Mouse (Mus musculus) kidney, embryonic 15.5 days (tissue): ENCODE results near the gene Myo16. TPM values are rescaled to one million over a fixed set of nuclear protein-coding genes. Genes with fewer than 3 reads are reported as not detected.

Experiments
- ATAC-seq: fragments of 200-750 bp; cut with Nextera tagmentation; replicated peaks from 2 replicates; pipeline ENCODE4 v1.8.0; 2017; ENCODE audit warnings: moderate TSS enrichment; ENCODE audit not compliant: low FRiP score
- H3K27ac ChIP-seq: fragments of 300-500 bp; sonication (generic); 2 replicates; pipeline ENCODE4 v1.5.1; 2015; ENCODE audit warnings: mild to moderate bottlenecking, inconsistent platforms
- H3K27me3 ChIP-seq: fragments of 300-500 bp; sonication (generic); 2 replicates; pipeline ENCODE4 v1.6.1; 2015; ENCODE audit warnings: inconsistent platforms
- H3K36me3 ChIP-seq: fragments of 300-500 bp; sonication (generic); 2 replicates; pipeline ENCODE4 v1.6.1; 2015; ENCODE audit warnings: inconsistent platforms
- H3K4me1 ChIP-seq: fragments of 300-500 bp; sonication (generic); 2 replicates; pipeline ENCODE4 v1.6.1; 2015; ENCODE audit warnings: inconsistent platforms
- H3K4me2 ChIP-seq: fragments of 300-500 bp; sonication (generic); 2 replicates; pipeline ENCODE4 v1.6.1; 2015; ENCODE audit warnings: moderate library complexity, mild to moderate bottlenecking, inconsistent platforms
- H3K4me3 ChIP-seq: fragments of 300-500 bp; sonication (generic); replicated peaks from 2 replicates; pipeline ENCODE4 v1.5.1; 2015; ENCODE audit warnings: mild to moderate bottlenecking, inconsistent platforms
- H3K9ac ChIP-seq: fragments of 300-500 bp; sonication (generic); 2 replicates; pipeline ENCODE4 v1.6.1; 2015; ENCODE audit warnings: mild to moderate bottlenecking, inconsistent platforms
- H3K9me3 ChIP-seq: fragments of 300-500 bp; sonication (generic); replicated peaks from 2 replicates; pipeline ENCODE4 v1.6.1; 2016; ENCODE audit warnings: inconsistent platforms
- WGBS: fragments of 180-500 bp; shearing (Covaris S2); methylation state at CpG from one replicate; pipeline ENCODE4 v1.1.7; 2015; ENCODE audit warnings: mixed read lengths; 5-methylcytosine and 5-hydroxymethylcytosine counted together
- polyA plus RNA-seq: library from polyadenylated mRNA; unstranded; fragments of >200 nt; fragmentation: Nextera tagmentation; extraction: Ambion mirVana; gene quantifications from 2 replicates; pipeline ENCODE4 v1.2.1, GENCODE M21; 2015

The Myo16 gene
- polyA plus RNA-seq, 1 experiment from 2014 or later, result 0.34 TPM

DNA sequence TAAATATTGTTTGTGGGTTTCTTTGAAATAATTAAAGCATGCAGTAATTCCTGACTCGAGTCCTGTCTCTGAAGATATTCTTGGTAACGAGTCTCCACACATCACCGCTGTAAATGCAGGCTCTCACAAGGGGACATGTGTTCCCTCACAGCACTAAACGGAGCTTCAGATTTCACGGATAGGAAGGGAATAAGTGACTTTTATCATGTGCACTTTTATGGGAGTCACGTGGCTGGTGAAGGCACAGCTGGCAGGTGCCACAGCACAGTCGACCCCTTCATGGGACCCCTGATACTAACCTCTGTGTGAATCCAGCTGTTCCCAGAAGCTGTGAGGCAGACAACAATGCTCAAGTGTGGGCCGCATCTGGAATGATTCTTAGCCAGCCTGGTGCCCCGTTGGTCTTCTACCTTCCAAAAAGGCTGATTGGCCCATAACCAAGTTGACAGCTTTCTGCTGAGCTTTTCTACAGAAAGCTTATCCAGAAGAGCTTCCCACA is 304.5 kb downstream of the Myo16 start:
- peaks cover 10% of the 10 kb centered on the region for H3K4me1 ChIP-seq
- 53% methylated on average over 9 of the region's 9 CpGs for WGBS
- H3K36me3 ChIP-seq, result no peaks in the 10 kb centered on the region
- H3K4me2 ChIP-seq, result no peak overlapping the region
- no peaks in the 10 kb centered on the region for H3K9me3 ChIP-seq
- no peaks in the 10 kb centered on the region for H3K27me3 ChIP-seq
- H3K4me3 ChIP-seq, result no peak overlapping the region
- H3K27ac ChIP-seq, result no peak overlapping the region
- no peak for ATAC-seq
- H3K9ac ChIP-seq, result no peak overlapping the region

DNA sequence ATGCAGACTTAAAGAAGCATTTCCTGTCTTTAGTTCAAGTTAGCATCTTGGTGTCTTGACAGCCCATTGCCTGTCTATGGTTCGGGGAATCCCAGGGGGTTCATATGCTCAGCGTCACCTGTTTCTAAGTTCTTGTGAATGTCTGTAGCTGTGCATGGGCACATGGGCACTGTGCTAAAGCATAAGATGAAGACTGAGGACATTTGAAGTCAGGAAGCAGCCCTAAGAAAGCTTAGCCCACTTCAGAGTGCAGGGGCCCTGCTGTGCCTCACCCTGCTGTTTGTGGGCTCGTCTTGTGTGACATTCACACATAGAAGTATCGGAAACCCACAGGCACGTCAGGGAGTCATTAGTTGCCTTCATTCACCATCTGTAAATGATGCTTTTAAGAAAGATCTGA is 308.6 kb downstream of the Myo16 start:
- Histone ChIP-seq H3K9ac (no peak overlapping the region), H3K4me1 (0 out of 2 replicates have a peak, but pooled peaks cover 3% of the 10 kb centered on the region), H3K27me3 (no peaks in the 10 kb centered on the region), H3K4me2 (no peak overlapping the region), H3K4me3 (no peak overlapping the region), H3K27ac (no peak overlapping the region), H3K36me3 (no peaks in the 10 kb centered on the region), H3K9me3 (no peaks in the 10 kb centered on the region)
- 83% methylated on average over 5 of the region's 5 CpGs for WGBS
- ATAC-seq, result no peak

DNA sequence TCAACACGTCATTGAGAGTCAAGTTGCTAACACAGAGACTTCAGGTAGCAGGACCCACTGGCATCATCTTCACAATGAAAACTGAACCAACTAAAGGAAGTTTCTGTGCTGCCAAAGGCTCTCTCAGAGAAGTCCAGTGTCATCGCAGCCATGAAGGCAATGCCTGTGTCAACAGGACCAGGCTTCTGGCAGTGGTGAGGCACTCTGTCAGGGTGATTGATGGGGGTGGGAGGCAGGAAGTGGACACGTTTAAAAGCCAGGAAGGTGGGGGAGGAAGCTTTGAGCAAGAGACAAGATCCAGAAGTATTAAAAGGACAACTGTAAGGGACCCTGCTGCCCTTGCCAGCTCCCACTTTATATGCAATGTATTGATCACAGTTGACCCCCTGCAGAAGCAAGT is 314.8 kb downstream of the Myo16 start:
- peaks cover 17% of the 10 kb centered on the region for H3K4me1 ChIP-seq
- no peak overlapping the region for H3K27ac ChIP-seq
- H3K27me3 ChIP-seq, result peaks cover 9% of the 10 kb centered on the region; the same call in 1 of the 2 replicates
- no peak overlapping the region for H3K4me3 ChIP-seq
- H3K36me3 ChIP-seq, result no peaks in the 10 kb centered on the region
- 24% methylated on average over 3 of the region's 3 CpGs for whole genome bisulfite sequencing
- H3K4me2 ChIP-seq, result no peak overlapping the region
- no peaks in the 10 kb centered on the region for H3K9me3 ChIP-seq
- no peak overlapping the region for H3K9ac ChIP-seq
- no peak for ATAC-seq

DNA sequence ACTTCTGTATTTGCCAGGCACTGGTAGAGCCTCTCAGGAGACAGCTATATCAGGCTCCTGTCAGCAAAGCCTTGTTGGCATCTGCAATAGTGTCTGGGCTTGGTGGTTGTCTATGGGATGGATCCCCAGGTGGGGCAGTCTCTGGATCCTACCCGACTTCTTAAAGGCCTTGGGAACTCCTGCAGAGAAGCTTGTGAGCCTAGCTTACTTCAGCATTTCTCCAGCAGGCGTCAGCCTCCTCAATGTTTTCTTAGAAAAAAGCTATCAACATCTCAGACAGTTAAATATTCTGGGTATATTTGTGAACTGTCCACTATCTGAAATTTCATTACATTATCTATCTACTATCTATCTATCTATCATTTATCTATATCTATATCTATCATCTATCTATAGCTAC is 315.9 kb downstream of the Myo16 start:
- Histone ChIP-seq H3K9me3 (no peaks in the 10 kb centered on the region), H3K4me1 (peaks cover 17% of the 10 kb centered on the region), H3K4me2 (no peak overlapping the region), H3K27me3 (peaks cover 12% of the 10 kb centered on the region; the same call in 1 of the 2 replicates), H3K36me3 (no peaks in the 10 kb centered on the region), H3K9ac (no peak overlapping the region), H3K4me3 (no peak overlapping the region), H3K27ac (no peak overlapping the region)
- 39% methylated on average over 2 of the region's 2 CpGs for WGBS
- no peak for ATAC-seq

DNA sequence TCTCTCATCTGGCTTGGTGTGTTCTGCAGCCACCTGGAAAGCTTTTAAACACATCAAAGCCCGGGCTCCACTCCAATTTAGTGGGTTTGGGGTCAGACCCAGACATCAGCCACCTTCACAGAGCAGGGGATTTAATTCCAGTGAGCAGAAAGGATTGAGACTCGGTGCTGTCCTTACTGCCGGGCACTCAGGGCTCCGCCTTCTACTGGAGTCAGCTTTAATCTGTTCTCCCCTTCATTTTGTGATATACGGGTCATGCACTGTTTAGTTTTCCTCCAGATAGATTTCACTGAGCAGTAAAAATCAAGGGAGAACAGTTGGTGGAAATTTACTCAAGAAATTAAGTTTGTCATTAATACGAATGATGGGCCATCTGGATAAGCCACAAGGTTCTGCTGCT is 316.6 kb downstream of the Myo16 start:
- no peak overlapping the region for H3K4me3 ChIP-seq
- WGBS, result 17% methylated on average over 6 of the region's 6 CpGs
- peaks cover 12% of the 10 kb centered on the region; the same call in 1 of the 2 replicates for H3K27me3 ChIP-seq
- H3K36me3 ChIP-seq, result no peaks in the 10 kb centered on the region
- H3K4me2 ChIP-seq, result no peak overlapping the region
- 0 out of 2 replicates have a peak, but pooled peaks have one; percentile 60 for ATAC-seq
- no peak overlapping the region for H3K27ac ChIP-seq
- H3K4me1 ChIP-seq, result peaks cover 17% of the 10 kb centered on the region
- no peak overlapping the region for H3K9ac ChIP-seq
- H3K9me3 ChIP-seq, result no peaks in the 10 kb centered on the region

DNA sequence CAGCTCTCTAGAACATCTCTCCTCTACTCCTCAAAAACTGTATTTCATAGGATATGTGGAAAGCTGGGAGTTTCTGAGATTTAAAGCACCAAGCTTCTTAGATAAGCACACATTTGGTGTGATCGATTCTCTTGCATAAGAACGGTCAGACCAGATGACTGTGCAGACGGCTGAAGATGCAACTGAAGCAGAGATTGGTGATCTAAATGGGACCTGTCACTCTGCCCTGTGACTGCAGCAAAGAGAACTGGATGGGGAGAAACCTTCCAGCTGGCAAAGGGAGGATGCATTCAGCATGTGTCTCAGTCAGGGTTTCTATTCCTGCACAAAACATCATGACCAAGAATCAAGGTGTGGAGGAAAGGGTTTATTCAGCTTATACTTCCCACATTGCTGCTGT is 318.7 kb downstream of the Myo16 start:
- no peak overlapping the region for H3K27ac ChIP-seq
- no peak for ATAC-seq
- H3K9me3 ChIP-seq, result no peaks in the 10 kb centered on the region
- 78% methylated on average over 3 of the region's 3 CpGs for WGBS
- H3K4me1 ChIP-seq, result peaks cover 14% of the 10 kb centered on the region
- no peaks in the 10 kb centered on the region for H3K36me3 ChIP-seq
- no peak overlapping the region for H3K9ac ChIP-seq
- no peak overlapping the region for H3K4me2 ChIP-seq
- H3K4me3 ChIP-seq, result no peak overlapping the region
- peaks cover 12% of the 10 kb centered on the region; the same call in 1 of the 2 replicates for H3K27me3 ChIP-seq

DNA sequence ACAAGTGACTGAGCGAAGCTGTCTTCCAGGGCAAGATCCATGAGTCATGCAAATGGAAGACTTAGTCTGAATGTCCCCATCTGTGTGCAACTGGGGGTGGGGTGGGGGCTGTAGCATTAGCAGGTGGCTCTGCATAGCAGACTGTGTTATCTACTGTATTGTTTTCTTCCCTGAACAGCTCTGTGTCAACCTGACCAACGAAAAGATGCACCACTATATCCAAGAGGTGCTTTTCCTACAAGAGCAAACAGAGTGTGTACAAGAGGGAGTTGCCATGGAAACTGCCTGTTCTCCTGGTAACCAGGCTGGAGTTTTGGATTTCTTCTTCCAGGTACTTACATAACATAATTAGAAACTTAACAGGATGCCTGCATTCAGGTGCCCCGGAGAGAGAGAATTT is 320.7 kb downstream of the Myo16 start:
- 88% methylated on average over 3 of the region's 3 CpGs for WGBS
- Histone ChIP-seq H3K4me3 (no peak overlapping the region), H3K4me1 (peaks cover 6% of the 10 kb centered on the region; the same call in 1 of the 2 replicates), H3K9ac (no peak overlapping the region), H3K27me3 (peaks cover 12% of the 10 kb centered on the region; the same call in 1 of the 2 replicates), H3K4me2 (no peak overlapping the region), H3K9me3 (no peaks in the 10 kb centered on the region), H3K36me3 (no peaks in the 10 kb centered on the region), H3K27ac (no peak overlapping the region)
- no peak for ATAC-seq

DNA sequence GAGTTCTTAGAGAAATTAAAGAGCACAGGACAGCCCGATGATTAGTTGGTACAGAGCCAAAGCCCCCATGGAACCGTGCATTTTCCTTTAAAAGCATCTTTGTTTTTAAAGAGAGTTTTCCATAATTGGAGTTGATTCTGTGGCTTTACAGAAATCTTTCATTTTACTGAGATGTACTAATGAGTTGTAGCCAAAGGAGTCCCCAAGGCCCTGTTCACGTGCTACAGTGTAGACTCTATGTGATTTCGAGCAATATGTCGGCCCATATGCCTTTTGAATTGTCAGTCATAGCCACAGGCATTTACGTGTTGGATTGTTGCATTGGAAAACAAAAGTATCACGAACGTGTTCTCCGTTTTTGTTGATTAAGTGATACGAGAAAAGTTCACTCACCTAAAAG is 325.3 kb downstream of the Myo16 start:
- H3K4me1 ChIP-seq, result peaks cover 5% of the 10 kb centered on the region; the same call in 1 of the 2 replicates
- no peak overlapping the region for H3K9ac ChIP-seq
- no peaks in the 10 kb centered on the region for H3K36me3 ChIP-seq
- no peak overlapping the region for H3K27ac ChIP-seq
- H3K4me2 ChIP-seq, result no peak overlapping the region
- no peaks in the 10 kb centered on the region for H3K9me3 ChIP-seq
- WGBS, result 85% methylated on average over 10 of the region's 10 CpGs
- H3K27me3 ChIP-seq, result no peaks in the 10 kb centered on the region
- no peak overlapping the region for H3K4me3 ChIP-seq
- ATAC-seq, result no peak

DNA sequence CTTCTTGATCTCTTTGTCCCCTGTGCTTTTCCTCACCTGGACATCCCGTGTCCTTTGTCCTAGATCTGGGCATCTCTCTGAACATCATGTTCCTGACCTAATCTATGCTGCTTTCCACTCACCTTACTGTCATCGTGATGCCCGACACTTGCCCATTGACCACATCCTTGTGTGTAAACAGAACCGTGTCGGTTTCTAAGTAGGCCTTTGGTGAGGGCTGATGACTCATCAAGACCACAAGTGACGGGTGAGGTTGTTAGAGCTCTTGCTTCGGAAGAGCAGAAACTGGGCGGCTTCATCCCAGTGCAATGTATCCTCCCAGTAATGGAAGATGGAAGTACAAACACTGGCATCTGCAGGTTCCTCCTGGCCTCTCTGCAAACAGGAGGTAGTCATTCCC is 327.1 kb downstream of the Myo16 start:
- H3K36me3 ChIP-seq, result no peaks in the 10 kb centered on the region
- 86% methylated on average over 8 of the region's 8 CpGs for WGBS
- peaks cover 5% of the 10 kb centered on the region; the same call in 1 of the 2 replicates for H3K4me1 ChIP-seq
- no peaks in the 10 kb centered on the region for H3K27me3 ChIP-seq
- no peaks in the 10 kb centered on the region for H3K9me3 ChIP-seq
- H3K9ac ChIP-seq, result no peak overlapping the region
- ATAC-seq, result no peak
- H3K27ac ChIP-seq, result no peak overlapping the region
- H3K4me3 ChIP-seq, result no peak overlapping the region
- H3K4me2 ChIP-seq, result no peak overlapping the region

DNA sequence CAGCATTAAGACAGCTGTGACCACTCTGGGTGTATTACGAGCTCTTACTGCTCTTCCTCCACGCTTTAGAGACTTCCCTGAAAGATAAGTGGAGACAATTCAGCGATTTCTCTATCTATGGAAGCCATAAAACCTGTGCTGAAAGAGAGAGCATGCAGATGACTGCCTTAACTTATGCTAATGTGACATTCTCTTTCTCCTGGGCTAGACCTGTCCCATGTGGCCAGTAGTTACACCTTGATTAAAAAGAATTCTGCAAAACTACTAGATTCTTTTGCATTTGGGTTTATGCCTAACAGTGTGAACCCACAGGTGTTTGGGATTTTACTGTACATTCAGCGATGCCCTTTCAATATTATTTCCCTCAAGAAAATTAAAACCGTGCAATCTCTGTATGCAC is 328.4 kb downstream of the Myo16 start:
- Histone ChIP-seq H3K4me2 (no peak overlapping the region), H3K36me3 (no peaks in the 10 kb centered on the region), H3K9ac (no peak overlapping the region), H3K4me1 (peaks cover 5% of the 10 kb centered on the region; the same call in 1 of the 2 replicates), H3K27me3 (no peaks in the 10 kb centered on the region), H3K27ac (no peak overlapping the region), H3K9me3 (no peaks in the 10 kb centered on the region), H3K4me3 (no peak overlapping the region)
- 62% methylated on average over 5 of the region's 5 CpGs for WGBS
- no peak for ATAC-seq

DNA sequence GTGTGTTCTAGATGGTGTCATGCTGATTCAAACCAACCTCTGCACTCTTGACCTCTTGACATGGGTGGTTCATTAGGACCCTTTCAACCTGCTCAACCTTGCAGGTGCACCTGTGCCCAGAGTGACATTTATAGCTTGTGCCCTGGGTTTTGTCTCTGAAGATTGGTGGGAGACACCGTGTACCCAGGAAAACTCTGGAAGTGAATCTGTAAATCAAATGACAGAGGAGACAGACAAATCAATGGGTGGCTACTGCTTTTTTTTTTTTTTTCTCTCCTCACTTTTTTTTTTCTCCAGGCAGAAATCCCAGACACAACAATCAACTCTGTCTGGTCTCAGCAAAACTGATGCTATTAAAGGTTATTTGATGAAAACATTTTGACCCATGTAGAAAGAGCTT is 329.2 kb downstream of the Myo16 start:
- Histone ChIP-seq H3K4me3 (no peak overlapping the region), H3K4me2 (no peak overlapping the region), H3K9me3 (no peaks in the 10 kb centered on the region), H3K4me1 (peaks cover 5% of the 10 kb centered on the region; the same call in 1 of the 2 replicates), H3K9ac (no peak overlapping the region), H3K27me3 (no peaks in the 10 kb centered on the region), H3K36me3 (no peaks in the 10 kb centered on the region), H3K27ac (no peak overlapping the region)
- 26% methylated on average over 1 of the region's 1 CpGs for WGBS
- ATAC-seq, result no peak

DNA sequence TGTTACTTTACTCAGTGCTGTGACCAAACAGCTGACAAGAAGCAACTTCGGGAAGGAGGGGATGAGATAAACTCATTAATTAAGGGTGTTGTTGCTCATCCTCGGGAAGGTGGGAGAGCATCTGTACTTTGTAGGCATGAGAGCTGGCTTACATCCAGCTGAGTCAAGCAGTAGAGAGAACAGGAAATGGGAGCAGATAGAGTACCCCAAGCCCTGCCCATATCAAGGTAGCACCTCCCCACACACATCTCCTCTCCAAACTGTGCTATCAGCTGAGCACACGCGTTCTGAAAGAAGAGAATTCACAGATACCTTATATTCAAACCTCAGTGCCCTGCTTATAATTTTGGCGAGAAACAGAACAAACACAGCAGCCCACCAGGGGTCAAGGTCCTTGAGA is 330.1 kb downstream of the Myo16 start:
- no peak overlapping the region for H3K9ac ChIP-seq
- 30% methylated on average over 5 of the region's 5 CpGs for WGBS
- H3K4me2 ChIP-seq, result no peak overlapping the region
- no peaks in the 10 kb centered on the region for H3K36me3 ChIP-seq
- no peaks in the 10 kb centered on the region for H3K9me3 ChIP-seq
- H3K27me3 ChIP-seq, result no peaks in the 10 kb centered on the region
- H3K4me1 ChIP-seq, result peaks cover 5% of the 10 kb centered on the region; the same call in 1 of the 2 replicates
- no peak overlapping the region for H3K27ac ChIP-seq
- ATAC-seq, result no peak
- no peak overlapping the region for H3K4me3 ChIP-seq
